Mouse (Mus musculus): Measurements from ENCODE around the gene Mfn1. TPM values are rescaled to one million over a fixed set of nuclear protein-coding genes. Genes with fewer than 3 reads are reported as not detected.

Mfn1 gene
- polyA plus RNA-seq, 1 experiment from 2014 or later: 45.6 TPM

- no peak overlapping the region for H3K27ac ChIP-seq
- no peaks in the 10 kb centered on the region for H3K9me3 ChIP-seq
- H3K27me3 ChIP-seq (ENCODE audit: insufficient read depth, poor library complexity, severe bottlenecking): no peaks in the 10 kb centered on the region
- 77% methylated on average over 4 of the region's 4 CpGs for WGBS
- H3K4me3 ChIP-seq: no peak overlapping the region
- no peaks in the 10 kb centered on the region for H3K4me1 ChIP-seq
- peaks cover 28% of the 10 kb centered on the region for H3K36me3 ChIP-seq
- DNase-seq (ENCODE audit: low spot score): no peak
Measured at GRCm38 (mm10) chr3:32595080-32595479, 65.8 kb downstream of the Mfn1 start.

GRCm38 (mm10) chr3:32599328-32599727 lies 70.1 kb downstream of the Mfn1 start:
- Histone ChIP-seq H3K4me3 (no peak overlapping the region), H3K36me3 (peaks cover 19% of the 10 kb centered on the region), H3K9me3 (no peaks in the 10 kb centered on the region), H3K27me3 (ENCODE audit: insufficient read depth, poor library complexity, severe bottlenecking) (no peaks in the 10 kb centered on the region), H3K4me1 (no peaks in the 10 kb centered on the region), H3K27ac (no peak overlapping the region)
- WGBS: 43% methylated on average over 3 of the region's 3 CpGs
- no peak for DNase-seq (ENCODE audit: low spot score)

- H3K27ac ChIP-seq: no peak overlapping the region
- no peak for DNase-seq (ENCODE audit: low spot score)
- no peak overlapping the region for H3K4me3 ChIP-seq
- no peaks in the 10 kb centered on the region for H3K9me3 ChIP-seq
- WGBS: 86% methylated on average over 10 of the region's 10 CpGs
- no peaks in the 10 kb centered on the region for H3K4me1 ChIP-seq
- H3K27me3 ChIP-seq (ENCODE audit: insufficient read depth, poor library complexity, severe bottlenecking): no peaks in the 10 kb centered on the region
- H3K36me3 ChIP-seq: peaks cover 22% of the 10 kb centered on the region
Measured at GRCm38 (mm10) chr3:32601055-32601454, 71.8 kb downstream of the Mfn1 start.

GRCm38 (mm10) chr3:32609233-32609632 lies 80.0 kb downstream of the Mfn1 start:
- Histone ChIP-seq H3K4me3 (no peak overlapping the region), H3K36me3 (peaks cover 23% of the 10 kb centered on the region), H3K9me3 (no peaks in the 10 kb centered on the region; the same call in 1 of the 2 replicates), H3K27me3 (ENCODE audit: insufficient read depth, poor library complexity, severe bottlenecking) (no peaks in the 10 kb centered on the region), H3K4me1 (no peaks in the 10 kb centered on the region), H3K27ac (no peak overlapping the region)
- no peak for DNase-seq (ENCODE audit: low spot score)
- WGBS: 96% methylated on average over 4 of the region's 4 CpGs

- DNase-seq (ENCODE audit: low spot score): no peak
- 31% methylated on average over 7 of the region's 7 CpGs for WGBS
- no peaks in the 10 kb centered on the region; the same call in 1 of the 2 replicates for H3K9me3 ChIP-seq
- H3K36me3 ChIP-seq: peaks cover 14% of the 10 kb centered on the region; the same call in 1 of the 2 replicates
- H3K4me3 ChIP-seq: no peak overlapping the region
- no peak overlapping the region for H3K27ac ChIP-seq
- H3K4me1 ChIP-seq: no peaks in the 10 kb centered on the region; the same call in 1 of the 2 replicates
- H3K27me3 ChIP-seq (ENCODE audit: insufficient read depth, poor library complexity, severe bottlenecking): no peaks in the 10 kb centered on the region
Measured at GRCm38 (mm10) chr3:32610560-32610959, 81.3 kb downstream of the Mfn1 start.

GRCm38 (mm10) chr3:32611606-32612170 lies 82.4 kb downstream of the Mfn1 start:
- WGBS: 77% methylated on average over 11 of the region's 11 CpGs
- Histone ChIP-seq H3K9me3 (no peaks in the 10 kb centered on the region; the same call in 1 of the 2 replicates), H3K27me3 (ENCODE audit: insufficient read depth, poor library complexity, severe bottlenecking) (no peaks in the 10 kb centered on the region), H3K4me3 (no peak overlapping the region), H3K27ac (no peak overlapping the region), H3K36me3 (peaks cover 14% of the 10 kb centered on the region; the same call in 1 of the 2 replicates), H3K4me1 (no peaks in the 10 kb centered on the region; the same call in 1 of the 2 replicates)
- DNase-seq (ENCODE audit: low spot score): no peak

GRCm38 (mm10) chr3:32614786-32615185 lies 85.5 kb downstream of the Mfn1 start:
- no peaks in the 10 kb centered on the region for H3K27me3 ChIP-seq (ENCODE audit: insufficient read depth, poor library complexity, severe bottlenecking)
- no peak overlapping the region for H3K27ac ChIP-seq
- H3K4me3 ChIP-seq: no peak overlapping the region
- H3K9me3 ChIP-seq: no peaks in the 10 kb centered on the region; the same call in 1 of the 2 replicates
- H3K4me1 ChIP-seq: peaks cover 4% of the 10 kb centered on the region; the same call in 1 of the 2 replicates
- 64% methylated on average over 2 of the region's 2 CpGs for WGBS
- no peak for DNase-seq (ENCODE audit: low spot score)
- peaks cover 9% of the 10 kb centered on the region; the same call in 1 of the 2 replicates for H3K36me3 ChIP-seq

GRCm38 (mm10) chr3:32615376-32615775 lies 86.1 kb downstream of the Mfn1 start:
- peak overlapping the region; percentile 91 for H3K4me3 ChIP-seq
- H3K9me3 ChIP-seq: no peaks in the 10 kb centered on the region; the same call in 1 of the 2 replicates
- WGBS: 73% methylated on average over 5 of the region's 5 CpGs
- peaks cover 4% of the 10 kb centered on the region; the same call in 1 of the 2 replicates for H3K4me1 ChIP-seq
- DNase-seq (ENCODE audit: low spot score): no peak
- peaks cover 9% of the 10 kb centered on the region; the same call in 1 of the 2 replicates for H3K36me3 ChIP-seq
- no peak overlapping the region for H3K27ac ChIP-seq
- H3K27me3 ChIP-seq (ENCODE audit: insufficient read depth, poor library complexity, severe bottlenecking): no peaks in the 10 kb centered on the region

- Histone ChIP-seq H3K4me3 (peak overlapping the region; percentile 91), H3K27me3 (ENCODE audit: insufficient read depth, poor library complexity, severe bottlenecking) (no peaks in the 10 kb centered on the region), H3K27ac (peak overlapping the region; percentile 94), H3K36me3 (peaks cover 9% of the 10 kb centered on the region; the same call in 1 of the 2 replicates), H3K9me3 (no peaks in the 10 kb centered on the region; the same call in 1 of the 2 replicates), H3K4me1 (peaks cover 4% of the 10 kb centered on the region; the same call in 1 of the 2 replicates)
- DNase-seq (ENCODE audit: low spot score): no peak
- WGBS: 22% methylated on average over 5 of the region's 14 CpGs
Measured at GRCm38 (mm10) chr3:32616006-32616330, 86.7 kb downstream of the Mfn1 start.

- 2% methylated on average over 72 of the region's 83 CpGs for WGBS
- H3K27me3 ChIP-seq (ENCODE audit: insufficient read depth, poor library complexity, severe bottlenecking): no peaks in the 10 kb centered on the region
Measured at GRCm38 (mm10) chr3:32616331-32617052, 87.2 kb downstream of the Mfn1 start, which contains the start of gene Gnb4. Gene Gnb4 (minus strand): TSS chr3:32616585.

GRCm38 (mm10) chr3:32617053-32617642 lies 87.9 kb downstream of the Mfn1 start:
- Histone ChIP-seq H3K4me1 (peaks cover 4% of the 10 kb centered on the region; the same call in 1 of the 2 replicates), H3K36me3 (peaks cover 9% of the 10 kb centered on the region; the same call in 1 of the 2 replicates), H3K4me3 (peak overlapping the region; percentile 91), H3K9me3 (no peaks in the 10 kb centered on the region; the same call in 1 of the 2 replicates), H3K27me3 (ENCODE audit: insufficient read depth, poor library complexity, severe bottlenecking) (no peaks in the 10 kb centered on the region), H3K27ac (peak overlapping the region; percentile 94)
- 17% methylated on average over 16 of the region's 16 CpGs for WGBS
- DNase-seq (ENCODE audit: low spot score): no peak

More at GRCm38 (mm10) chr3:32616331-32617052, 87.2 kb downstream of the Mfn1 start, which contains the start of gene Gnb4:
- Histone ChIP-seq H3K36me3 (peaks cover 9% of the 10 kb centered on the region; the same call in 1 of the 2 replicates), H3K27ac (peak within 1 kb of the TSS; percentile 94), H3K4me1 (peaks cover 4% of the 10 kb centered on the region; the same call in 1 of the 2 replicates), H3K9me3 (no peaks in the 10 kb centered on the region; the same call in 1 of the 2 replicates), H3K4me3 (peak within 1 kb of the TSS; percentile 91)
- peak; percentile 87 for DNase-seq (ENCODE audit: low spot score)

GRCm38 (mm10) chr3:32621658-32622057 lies 92.4 kb downstream of the Mfn1 start:
- WGBS: 82% methylated on average over 1 of the region's 1 CpGs
- Histone ChIP-seq H3K36me3 (no peaks in the 10 kb centered on the region), H3K4me3 (no peak overlapping the region), H3K9me3 (no peaks in the 10 kb centered on the region), H3K27me3 (ENCODE audit: insufficient read depth, poor library complexity, severe bottlenecking) (no peaks in the 10 kb centered on the region), H3K4me1 (0 out of 2 replicates have a peak, but pooled peaks cover 4% of the 10 kb centered on the region), H3K27ac (no peak overlapping the region)
- no peak for DNase-seq (ENCODE audit: low spot score)
